Mouse (Mus musculus) neural tube, embryonic 11.5 days (tissue): ENCODE measurements around the gene Galntl6. TPM values are rescaled to one million over a fixed set of nuclear protein-coding genes. Genes with fewer than 3 reads are reported as not detected.
A peak's percentile ranks its signal among the peaks of the same experiment; 100 is the strongest.

Source experiments
- ATAC-seq: fragments of 200-750 bp; cut with Nextera tagmentation; 2 replicates; pipeline ENCODE4 v1.8.0; 2017; ENCODE audit warnings: moderate number of reproducible peaks, mild to moderate bottlenecking, moderate TSS enrichment, moderate library complexity; ENCODE audit not compliant: insufficient read depth, low FRiP score, low TSS enrichment
- DNase-seq: peaks from one replicate; pipeline ENCODE4 v3.0.0-alpha.2; 2015; ENCODE audit warnings: low spot score
- H3K27ac ChIP-seq: fragments of 300-500 bp; sonication (generic); 2 replicates; pipeline ENCODE4 v1.5.1; 2014; ENCODE audit warnings: low read depth, mild to moderate bottlenecking, low read length
- H3K27me3 ChIP-seq: fragments of 300-500 bp; sonication (generic); 2 replicates; pipeline ENCODE4 v1.6.1; 2014; ENCODE audit warnings: mild to moderate bottlenecking, low read length, mixed read lengths; ENCODE audit not compliant: control insufficient read depth, insufficient read depth
- H3K36me3 ChIP-seq: fragments of 300-500 bp; sonication (generic); 2 replicates; pipeline ENCODE4 v1.6.1; 2014; ENCODE audit warnings: mild to moderate bottlenecking, low read length, moderate library complexity, mixed read lengths; ENCODE audit not compliant: control insufficient read depth, insufficient read depth
- H3K4me1 ChIP-seq: fragments of 300-500 bp; sonication (generic); 2 replicates; pipeline ENCODE4 v1.6.1; 2014; ENCODE audit warnings: low read length, mixed read lengths; ENCODE audit not compliant: control insufficient read depth, insufficient read depth
- H3K4me2 ChIP-seq: fragments of 300-500 bp; sonication (generic); 2 replicates; pipeline ENCODE4 v1.6.1; 2014; ENCODE audit warnings: low read depth, mild to moderate bottlenecking, moderate library complexity
- H3K4me3 ChIP-seq: fragments of 300-500 bp; sonication (generic); 2 replicates; pipeline ENCODE4 v1.5.1; 2014; ENCODE audit warnings: low read depth, low read length
- H3K9ac ChIP-seq: fragments of 300-500 bp; sonication (generic); 2 replicates; pipeline ENCODE4 v1.6.1; 2014; ENCODE audit warnings: mild to moderate bottlenecking, low read length
- H3K9me3 ChIP-seq: fragments of 300-500 bp; sonication (generic); 2 replicates; pipeline ENCODE4 v1.6.1; 2016; ENCODE audit warnings: low read length; ENCODE audit not compliant: control insufficient read depth
- WGBS: fragments of 180-500 bp; shearing (Covaris S2); extraction: QIAGEN DNeasy Blood & Tissue Kit; methylation state at CpG from one replicate; pipeline ENCODE4 v1.1.7; 2014; 5-methylcytosine and 5-hydroxymethylcytosine counted together
- polyA plus RNA-seq: library from polyadenylated mRNA; unstranded; fragments of >200 nt; fragmentation: Nextera tagmentation; extraction: Ambion mirVana; gene quantifications from 2 replicates; pipeline ENCODE4 v1.2.1, GENCODE M21; 2014

The Galntl6 gene
- polyA plus RNA-seq, 1 experiment from 2014 or later = 3.3 TPM

GRCm38 (mm10) chr8:57923556-57923955 is 988.9 kb downstream of the Galntl6 start:
- no peak overlapping the region; the same call in 1 of the 2 replicates for H3K27ac ChIP-seq
- DNase-seq = no peak
- no peak overlapping the region for H3K9ac ChIP-seq
- H3K27me3 ChIP-seq = no peaks in the 10 kb centered on the region
- no peak overlapping the region for H3K4me2 ChIP-seq
- peak; percentile 56 for ATAC-seq
- WGBS = 37% methylated on average over 6 of the region's 6 CpGs
- no peak overlapping the region for H3K4me3 ChIP-seq
- no peaks in the 10 kb centered on the region for H3K9me3 ChIP-seq
- H3K36me3 ChIP-seq = no peaks in the 10 kb centered on the region
- H3K4me1 ChIP-seq = peaks cover 8% of the 10 kb centered on the region; the same call in 1 of the 2 replicates

GRCm38 (mm10) chr8:57923130-57923529 is 989.3 kb downstream of the Galntl6 start:
- Histone ChIP-seq H3K27me3 (no peaks in the 10 kb centered on the region), H3K9me3 (no peaks in the 10 kb centered on the region), H3K4me3 (no peak overlapping the region), H3K36me3 (no peaks in the 10 kb centered on the region), H3K4me2 (no peak overlapping the region), H3K9ac (no peak overlapping the region), H3K4me1 (peaks cover 8% of the 10 kb centered on the region; the same call in 1 of the 2 replicates), H3K27ac (peak overlapping the region; percentile 80)
- DNase-seq (no peak), ATAC-seq (peak; percentile 46; the same call in 1 of the 2 replicates)
- WGBS = 54% methylated on average over 6 of the region's 6 CpGs

- WGBS = 56% methylated on average over 6 of the region's 6 CpGs
- no peaks in the 10 kb centered on the region for H3K36me3 ChIP-seq
- peak overlapping the region; percentile 80 for H3K27ac ChIP-seq
- peaks cover 8% of the 10 kb centered on the region; the same call in 1 of the 2 replicates for H3K4me1 ChIP-seq
- DNase-seq = peak; percentile 19
- H3K4me3 ChIP-seq = no peak overlapping the region
- 0 out of 2 replicates have a peak, but pooled peaks have one; percentile 10 for ATAC-seq
- no peak overlapping the region for H3K9ac ChIP-seq
- H3K27me3 ChIP-seq = no peaks in the 10 kb centered on the region
- no peak overlapping the region for H3K4me2 ChIP-seq
- H3K9me3 ChIP-seq = no peaks in the 10 kb centered on the region
Observed at GRCm38 (mm10) chr8:57922214-57923070, 990.0 kb downstream of the Galntl6 start.

- no peak for DNase-seq
Observed at GRCm38 (mm10) chr8:57920326-57920903, 992.0 kb downstream of the Galntl6 start.

GRCm38 (mm10) chr8:57918720-57919640 is 993.5 kb downstream of the Galntl6 start:
- Histone ChIP-seq H3K36me3 (no peaks in the 10 kb centered on the region), H3K4me1 (peaks cover 8% of the 10 kb centered on the region; the same call in 1 of the 2 replicates), H3K27ac (0 out of 2 replicates have a peak overlapping the region, but pooled peaks have one; percentile 15), H3K4me3 (no peak overlapping the region), H3K4me2 (no peak overlapping the region), H3K9me3 (no peaks in the 10 kb centered on the region), H3K27me3 (no peaks in the 10 kb centered on the region), H3K9ac (no peak overlapping the region)
- ATAC-seq (no peak), DNase-seq (no peak)
- 47% methylated on average over 9 of the region's 9 CpGs for WGBS

More at GRCm38 (mm10) chr8:57920326-57920903, 992.0 kb downstream of the Galntl6 start:
- no peaks in the 10 kb centered on the region for H3K27me3 ChIP-seq
- no peak overlapping the region for H3K4me3 ChIP-seq
- H3K27ac ChIP-seq = no peak overlapping the region
- no peaks in the 10 kb centered on the region for H3K36me3 ChIP-seq
- H3K4me1 ChIP-seq = peaks cover 8% of the 10 kb centered on the region; the same call in 1 of the 2 replicates
- WGBS = 62% methylated on average over 3 of the region's 3 CpGs
- H3K9ac ChIP-seq = no peak overlapping the region
- ATAC-seq = no peak
- no peak overlapping the region for H3K4me2 ChIP-seq
- no peaks in the 10 kb centered on the region for H3K9me3 ChIP-seq

GRCm38 (mm10) chr8:57893360-57893759 is 1019.1 kb downstream of the Galntl6 start:
- no peak overlapping the region for H3K9ac ChIP-seq
- no peaks in the 10 kb centered on the region for H3K27me3 ChIP-seq
- H3K27ac ChIP-seq = no peak overlapping the region
- H3K4me2 ChIP-seq = no peak overlapping the region
- H3K9me3 ChIP-seq = no peaks in the 10 kb centered on the region
- H3K36me3 ChIP-seq = no peaks in the 10 kb centered on the region
- no peak for DNase-seq
- no peak overlapping the region for H3K4me3 ChIP-seq
- no peaks in the 10 kb centered on the region for H3K4me1 ChIP-seq
- 85% methylated on average over 5 of the region's 5 CpGs for WGBS
- ATAC-seq = no peak

- 79% methylated on average over 5 of the region's 5 CpGs for WGBS
- Histone ChIP-seq H3K27me3 (no peaks in the 10 kb centered on the region), H3K4me2 (no peak overlapping the region), H3K9ac (no peak overlapping the region), H3K4me3 (no peak overlapping the region), H3K4me1 (no peaks in the 10 kb centered on the region), H3K9me3 (no peaks in the 10 kb centered on the region), H3K36me3 (no peaks in the 10 kb centered on the region), H3K27ac (no peak overlapping the region)
- DNase-seq = no peak
- no peak for ATAC-seq
Observed at GRCm38 (mm10) chr8:57892115-57892514, 1020.3 kb downstream of the Galntl6 start.

- Histone ChIP-seq H3K27me3 (no peaks in the 10 kb centered on the region), H3K4me2 (no peak overlapping the region), H3K4me3 (no peak overlapping the region), H3K9me3 (no peaks in the 10 kb centered on the region), H3K36me3 (no peaks in the 10 kb centered on the region), H3K27ac (no peak overlapping the region), H3K9ac (no peak overlapping the region), H3K4me1 (no peaks in the 10 kb centered on the region)
- no peak for DNase-seq
- 78% methylated on average over 4 of the region's 4 CpGs for WGBS
- no peak for ATAC-seq
Observed at GRCm38 (mm10) chr8:57890159-57890558, 1022.3 kb downstream of the Galntl6 start.
